Mouse (Mus musculus) central nervous system, embryonic 18 days (tissue): ENCODE results near the gene Ctso. TPM values are rescaled to one million over a fixed set of nuclear protein-coding genes. Genes with fewer than 3 reads are reported as not detected.

Experiments used
- polyA plus RNA-seq: library from polyadenylated mRNA; depleted of rRNA; stranded (reverse); fragments of >200 nt; gene quantifications from 2 replicates; pipeline ENCODE4 v1.2.3, GENCODE M21; 2012; rRNA removed

The Ctso gene
- 5.4 and 6.5 TPM in 2 replicates for polyA plus RNA-seq

GRCm38 (mm10) chr3:81932141-81933101, at the start of gene Ctso:
Ctso (plus strand) TSS chr3:81932601.

GRCm38 (mm10) chr3:81976102-81976501, 43.7 kb downstream of the Ctso start, which contains the start of gene Tdo2:
Tdo2 (minus strand) TSS chr3:81976202.

GRCm38 (mm10) chr3:81981990-81982389, 49.6 kb downstream of the Ctso start, which contains the start of gene Asic5:
Asic5 (plus strand) TSS chr3:81982290.

Other genes starting within 250 kb of the Ctso start
- gene Tdo2, start 43.6 kb downstream of the Ctso start, polyA plus RNA-seq = 0.62 and 3.6 TPM in 2 replicates
- 0.05 TPM in 1 of 2 replicates, not detected in the other for gene Asic5, start 49.7 kb downstream of the Ctso start, polyA plus RNA-seq
- 84.1 and 94.7 TPM in 2 replicates for gene Gucy1b1, start 142.1 kb downstream of the Ctso start, polyA plus RNA-seq
- 51.7 and 67.3 TPM in 2 replicates for gene Gucy1a1, start 213.2 kb downstream of the Ctso start, polyA plus RNA-seq